Mouse (Mus musculus) limb, embryonic 14.5 days (tissue): ENCODE measurements around the gene Map4k3. TPM values are rescaled to one million over a fixed set of nuclear protein-coding genes. Genes with fewer than 3 reads are reported as not detected.

ENCODE experiments used
- ATAC-seq: fragments of 200-750 bp; cut with Nextera tagmentation; 2 replicates; pipeline ENCODE4 v1.8.0; 2017; ENCODE audit warnings: low read depth, moderate number of reproducible peaks, moderate TSS enrichment; ENCODE audit not compliant: low FRiP score
- DNase-seq: peaks from one replicate; pipeline ENCODE4 v3.0.0-alpha.2; 2015; ENCODE audit warnings: low spot score
- H3K27ac ChIP-seq: fragments of 300-500 bp; sonication (generic); replicated peaks from 2 replicates; pipeline ENCODE4 v1.5.1; 2014; ENCODE audit warnings: low read depth, mild to moderate bottlenecking, low read length, moderate library complexity, mixed read lengths
- H3K27me3 ChIP-seq: fragments of 300-500 bp; sonication (generic); 2 replicates; pipeline ENCODE4 v1.6.1; 2014; ENCODE audit warnings: low read length, mixed read lengths; ENCODE audit not compliant: control insufficient read depth, insufficient read depth
- H3K36me3 ChIP-seq: fragments of 300-500 bp; sonication (generic); 2 replicates; pipeline ENCODE4 v1.6.1; 2014; ENCODE audit warnings: mild to moderate bottlenecking, low read length, moderate library complexity, mixed read lengths; ENCODE audit not compliant: control insufficient read depth, insufficient read depth
- H3K4me1 ChIP-seq: fragments of 300-500 bp; sonication (generic); 2 replicates; pipeline ENCODE4 v1.6.1; 2014; ENCODE audit warnings: antibody characterized with exemption, low read length, mixed read lengths; ENCODE audit not compliant: control insufficient read depth, insufficient read depth
- H3K4me2 ChIP-seq: fragments of 300-500 bp; sonication (generic); replicated peaks from 2 replicates; pipeline ENCODE4 v1.6.1; 2014; ENCODE audit warnings: low read depth, mild to moderate bottlenecking, low read length, moderate library complexity; ENCODE audit not compliant: severe bottlenecking
- H3K4me3 ChIP-seq: fragments of 300-500 bp; sonication (generic); replicated peaks from 2 replicates; pipeline ENCODE4 v1.5.1; 2014; ENCODE audit warnings: low read length
- H3K9ac ChIP-seq: fragments of 300-500 bp; sonication (generic); 2 replicates; pipeline ENCODE4 v1.6.1; 2014; ENCODE audit warnings: mild to moderate bottlenecking, low read depth, low read length, moderate library complexity; ENCODE audit not compliant: severe bottlenecking
- H3K9me3 ChIP-seq: fragments of 300-500 bp; sonication (generic); 2 replicates; pipeline ENCODE4 v1.6.1; 2016; ENCODE audit warnings: low read length; ENCODE audit not compliant: control insufficient read depth
- POLR2A ChIP-seq: fragments of 200-500 bp; IDR thresholded peaks from 2 replicates; pipeline ENCODE4 v1.8.0; 2012; ENCODE audit warnings: inconsistent platforms, mild to moderate bottlenecking, moderate library complexity, borderline replicate concordance; ENCODE audit not compliant: insufficient read depth, insufficient read length; ENCODE audit errors: extremely low read depth
- WGBS: fragments of 180-500 bp; shearing (Covaris S2); extraction: QIAGEN DNeasy Blood & Tissue Kit; methylation state at CpG from one replicate; pipeline ENCODE4 v1.1.7; 2014; 5-methylcytosine and 5-hydroxymethylcytosine counted together
- polyA plus RNA-seq, 2 experiments: library from polyadenylated mRNA; depleted of rRNA in 1 of 2; stranded (reverse) in 1 of 2; unstranded in 1 of 2; fragments of >200 nt; fragmentation: Nextera tagmentation in 1 of 2; extraction: Ambion mirVana in 1 of 2; gene quantifications; 2 replicates each; pipeline versions ENCODE4 v1.2.1 to v1.2.3; 2012 to 2014

Gene Map4k3
- polyA plus RNA-seq, 2 experiments = 42.6 to 50.2 TPM

- Histone ChIP-seq H3K4me3 (no peak overlapping the region), H3K36me3 (peaks cover 56% of the 10 kb centered on the region), H3K9me3 (no peaks in the 10 kb centered on the region), H3K9ac (no peak overlapping the region), H3K27ac (no peak overlapping the region), H3K27me3 (no peaks in the 10 kb centered on the region), H3K4me2 (no peak overlapping the region), H3K4me1 (no peaks in the 10 kb centered on the region)
- WGBS = 93% methylated on average over 6 of the region's 6 CpGs
- no peak for TF ChIP-seq POLR2A
- ATAC-seq = no peak
- DNase-seq = no peak
These were observed 145.2 kb downstream of the Map4k3 start for GRCm38 (mm10) chr17:80583051-80583450.

- H3K9me3 ChIP-seq = no peaks in the 10 kb centered on the region
- ATAC-seq = no peak
These were observed 148.4 kb downstream of the Map4k3 start for GRCm38 (mm10) chr17:80579901-80580300.

GRCm38 (mm10) chr17:80579089-80579488 is 149.2 kb downstream of the Map4k3 start:
- ATAC-seq = no peak
- Histone ChIP-seq H3K4me2 (no peak overlapping the region), H3K4me1 (peaks cover 6% of the 10 kb centered on the region; the same call in 1 of the 2 replicates), H3K27me3 (no peaks in the 10 kb centered on the region), H3K9me3 (no peaks in the 10 kb centered on the region), H3K4me3 (no peak overlapping the region), H3K9ac (no peak overlapping the region), H3K27ac (no peak overlapping the region), H3K36me3 (peaks cover 35% of the 10 kb centered on the region)
- no peak for TF ChIP-seq POLR2A
- 92% methylated on average over 9 of the region's 9 CpGs for WGBS
- DNase-seq = no peak

More at GRCm38 (mm10) chr17:80579901-80580300, 148.4 kb downstream of the Map4k3 start:
- no peak for DNase-seq
- 91% methylated on average over 6 of the region's 6 CpGs for WGBS
- peaks cover 43% of the 10 kb centered on the region for H3K36me3 ChIP-seq
- H3K4me1 ChIP-seq = peaks cover 6% of the 10 kb centered on the region; the same call in 1 of the 2 replicates
- TF ChIP-seq POLR2A = no peak
- no peak overlapping the region for H3K27ac ChIP-seq
- no peak overlapping the region for H3K4me3 ChIP-seq
- H3K9ac ChIP-seq = no peak overlapping the region
- H3K27me3 ChIP-seq = no peaks in the 10 kb centered on the region
- no peak overlapping the region for H3K4me2 ChIP-seq

- Histone ChIP-seq H3K4me3 (no peak overlapping the region), H3K9ac (no peak overlapping the region), H3K27me3 (no peaks in the 10 kb centered on the region), H3K36me3 (peaks cover 25% of the 10 kb centered on the region), H3K27ac (no peak overlapping the region), H3K9me3 (no peaks in the 10 kb centered on the region), H3K4me1 (peaks cover 6% of the 10 kb centered on the region; the same call in 1 of the 2 replicates), H3K4me2 (no peak overlapping the region)
- no peak for TF ChIP-seq POLR2A
- ATAC-seq = no peak
- DNase-seq = no peak
- WGBS = 94% methylated on average over 1 of the region's 1 CpGs
These were observed 150.2 kb downstream of the Map4k3 start for GRCm38 (mm10) chr17:80578041-80578440.

GRCm38 (mm10) chr17:80577639-80578038 is 150.6 kb downstream of the Map4k3 start, which contains the start of gene Cdkl4:
Gene Cdkl4, minus strand, starts transcription at chr17:80577813.
- ATAC-seq (no peak), DNase-seq (no peak)
- Histone ChIP-seq H3K4me2 (peak within 1 kb of the TSS; percentile 94), H3K27ac (no peak within 1 kb of the TSS), H3K4me3 (peak within 1 kb of the TSS; percentile 46), H3K36me3 (peaks cover 21% of the 10 kb centered on the region), H3K27me3 (no peaks in the 10 kb centered on the region), H3K9me3 (no peaks in the 10 kb centered on the region), H3K9ac (peak within 1 kb of the TSS; percentile 63), H3K4me1 (peaks cover 6% of the 10 kb centered on the region; the same call in 1 of the 2 replicates)
- WGBS = 74% methylated on average over 15 of the region's 15 CpGs
- no peak for TF ChIP-seq POLR2A

- DNase-seq (peak; percentile 69), ATAC-seq (peak; percentile 56)
- peak overlapping the region; percentile 94 for H3K4me2 ChIP-seq
- no peak for TF ChIP-seq POLR2A
- H3K27ac ChIP-seq = no peak overlapping the region
- peaks cover 17% of the 10 kb centered on the region for H3K36me3 ChIP-seq
- under 1% methylated on average over 30 of the region's 30 CpGs for WGBS
- peak overlapping the region; percentile 46 for H3K4me3 ChIP-seq
- H3K9ac ChIP-seq = peak overlapping the region; percentile 63
- peaks cover 6% of the 10 kb centered on the region; the same call in 1 of the 2 replicates for H3K4me1 ChIP-seq
- no peaks in the 10 kb centered on the region for H3K9me3 ChIP-seq
- H3K27me3 ChIP-seq = no peaks in the 10 kb centered on the region
These were observed 151.1 kb downstream of the Map4k3 start for GRCm38 (mm10) chr17:80577214-80577613.
